Mouse (Mus musculus) heart, adult 2 months (tissue): ENCODE data around the gene Kifc3. TPM values are rescaled to one million over a fixed set of nuclear protein-coding genes. Genes with fewer than 3 reads are reported as not detected.

Source experiments
- DNase-seq, 2 experiments: peaks; one replicate each; pipeline ENCODE4 v3.0.0; 2021
- H3K27ac ChIP-seq: fragments of 200-600 bp; 2 replicates; pipeline ENCODE4 v1.8.1; 2022
- H3K27me3 ChIP-seq: fragments of 200-500 bp; 2 replicates; pipeline ENCODE4 v1.6.1; 2012; ENCODE audit warnings: mild to moderate bottlenecking, low read length, inconsistent platforms, mixed read lengths; ENCODE audit not compliant: control insufficient read depth, insufficient read depth
- H3K36me3 ChIP-seq: fragments of 200-500 bp; 2 replicates; pipeline ENCODE4 v1.6.1; 2012; ENCODE audit warnings: low read length, inconsistent platforms; ENCODE audit not compliant: control insufficient read depth, insufficient read depth
- H3K4me1 ChIP-seq: fragments of 200-500 bp; 2 replicates; pipeline ENCODE4 v1.6.1; 2011; ENCODE audit warnings: low read length; ENCODE audit not compliant: control insufficient read depth, insufficient read depth
- H3K4me3 ChIP-seq: fragments of 200-600 bp; 2 replicates; pipeline ENCODE4 v1.8.1; 2022
- H3K79me2 ChIP-seq: fragments of 200-500 bp; replicated peaks from 2 replicates; pipeline ENCODE4 v1.6.1; 2012; ENCODE audit warnings: mild to moderate bottlenecking, inconsistent platforms, low read length, moderate library complexity, mixed read lengths; ENCODE audit not compliant: control insufficient read depth, insufficient read depth
- H3K9ac ChIP-seq: fragments of 200-500 bp; 2 replicates; pipeline ENCODE4 v1.6.1; 2012; ENCODE audit warnings: low read depth, mild to moderate bottlenecking, control low read depth, inconsistent platforms, low read length, mixed read lengths
- CTCF ChIP-seq: fragments of 200-600 bp; IDR thresholded peaks from 2 replicates; pipeline ENCODE4 v1.8.1; 2022; ENCODE audit warnings: antibody characterized with exemption, mild to moderate bottlenecking, moderate library complexity
- EP300 ChIP-seq: fragments of 200-500 bp; IDR thresholded peaks from 2 replicates; pipeline ENCODE4 v1.6.1; 2011; ENCODE audit warnings: low read depth, low read length, control low read depth; ENCODE audit not compliant: insufficient read depth
- POLR2A ChIP-seq: fragments of 200-500 bp; IDR thresholded peaks from 2 replicates; pipeline ENCODE4 v1.6.1; 2011; ENCODE audit warnings: mild to moderate bottlenecking, low read depth, low read length, control low read depth; ENCODE audit not compliant: insufficient read depth
- WGBS: fragments of 180-500 bp; shearing (Covaris S2); methylation state at CpG from one replicate; pipeline ENCODE4 v1.1.7; 2018; 5-methylcytosine and 5-hydroxymethylcytosine counted together
- intact Hi-C: fragments of 180-260 bp; cut with DNase I; formaldehyde crosslinking; loops from one replicate; pipeline ENCODE4 v1.15.1; 2025
- polyA plus RNA-seq: library from polyadenylated mRNA; depleted of rRNA; stranded (reverse); fragments of >200 nt; gene quantifications from 2 replicates; pipeline ENCODE4 v1.2.3, GENCODE M21; 2012
- total RNA-seq, 2 experiments: library from RNA; stranded (reverse); gene quantifications; 2 replicates each; pipeline ENCODE4 v1.2.3; 2021

Gene Kifc3
- total and polyA plus RNA-seq, 3 experiments, result 58.7 to 93.4 (median 76.2) TPM

GRCm38 (mm10) chr8:95150608-95151007 is 52.0 kb downstream of the Kifc3 start:
- no peak overlapping the region for H3K27ac ChIP-seq
- TF ChIP-seq EP300, result no peak
- TF ChIP-seq CTCF, result no peak
- TF ChIP-seq POLR2A, result no peak

DNA sequence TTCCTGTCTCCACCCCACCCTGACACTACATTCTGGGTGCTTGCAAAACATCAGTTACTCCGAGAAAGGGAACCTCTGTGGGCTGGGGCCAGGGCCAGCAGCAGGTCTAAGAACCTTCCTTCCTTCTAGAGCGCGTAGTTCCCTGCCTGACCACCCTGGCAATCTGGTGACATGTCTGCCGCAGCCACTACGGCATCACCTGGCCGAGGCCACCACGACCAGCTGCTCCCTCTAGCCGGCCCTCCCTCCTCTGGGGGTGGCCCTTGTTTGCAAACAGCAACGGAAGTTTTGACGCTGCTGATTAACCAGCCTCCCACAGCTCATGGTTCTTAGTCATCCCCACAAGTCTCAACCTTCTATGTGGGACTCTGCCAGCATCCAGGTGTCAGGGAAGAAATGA is 53.2 kb downstream of the Kifc3 start:
- 51% methylated on average over 10 of the region's 10 CpGs for WGBS
- no peaks in the 10 kb centered on the region for H3K27me3 ChIP-seq
- H3K27ac ChIP-seq, result no peak overlapping the region
- H3K79me2 ChIP-seq, result no peaks in the 10 kb centered on the region
- DNase-seq, result no peak
- no peaks in the 10 kb centered on the region; the same call in 1 of the 2 replicates for H3K4me1 ChIP-seq
- intact Hi-C loops, result no loop called here
- no peak overlapping the region for H3K4me3 ChIP-seq
- H3K36me3 ChIP-seq, result no peaks in the 10 kb centered on the region
- H3K9ac ChIP-seq, result no peak overlapping the region
- TF ChIP-seq POLR2A, result no peak
- TF ChIP-seq CTCF, result no peak
- TF ChIP-seq EP300, result no peak

More at GRCm38 (mm10) chr8:95150608-95151007, 52.0 kb downstream of the Kifc3 start:
- Histone ChIP-seq H3K27me3 (no peaks in the 10 kb centered on the region), H3K9ac (no peak overlapping the region), H3K36me3 (no peaks in the 10 kb centered on the region), H3K79me2 (no peaks in the 10 kb centered on the region), H3K4me1 (no peaks in the 10 kb centered on the region), H3K4me3 (no peak overlapping the region)
- intact Hi-C loops, result no loop called here
- DNase-seq, result no peak
- WGBS, result 69% methylated on average over 3 of the region's 3 CpGs

- no peak for TF ChIP-seq POLR2A
- TF ChIP-seq CTCF, result 0 out of 2 replicates have a peak, but pooled peaks have one; percentile 9
- TF ChIP-seq EP300, result no peak
These were observed 55.8 kb downstream of the Kifc3 start for GRCm38 (mm10) chr8:95146846-95147245.

GRCm38 (mm10) chr8:95146044-95146745 is 56.4 kb downstream of the Kifc3 start:
- no peak overlapping the region for H3K27ac ChIP-seq
- no peak for TF ChIP-seq EP300
- no peak for TF ChIP-seq CTCF
- no peak for TF ChIP-seq POLR2A
- H3K9ac ChIP-seq, result no peak overlapping the region
- DNase-seq, result no peak
- peaks cover 12% of the 10 kb centered on the region for H3K4me1 ChIP-seq
- intact Hi-C loops, result no loop called here
- no peaks in the 10 kb centered on the region for H3K36me3 ChIP-seq
- H3K4me3 ChIP-seq, result no peak overlapping the region
- 77% methylated on average over 2 of the region's 2 CpGs for WGBS
- no peaks in the 10 kb centered on the region; the same call in 1 of the 2 replicates for H3K79me2 ChIP-seq
- H3K27me3 ChIP-seq, result no peaks in the 10 kb centered on the region

More at GRCm38 (mm10) chr8:95146846-95147245, 55.8 kb downstream of the Kifc3 start:
- intact Hi-C loops, result no loop called here
- H3K4me1 ChIP-seq, result peaks cover 9% of the 10 kb centered on the region
- no peak overlapping the region for H3K27ac ChIP-seq
- no peaks in the 10 kb centered on the region for H3K79me2 ChIP-seq
- H3K4me3 ChIP-seq, result no peak overlapping the region
- 94% methylated on average over 5 of the region's 5 CpGs for WGBS
- no peaks in the 10 kb centered on the region for H3K36me3 ChIP-seq
- no peak overlapping the region for H3K9ac ChIP-seq
- H3K27me3 ChIP-seq, result no peaks in the 10 kb centered on the region
- no peak for DNase-seq

GRCm38 (mm10) chr8:95144631-95145015 is 58.0 kb downstream of the Kifc3 start:
- Histone ChIP-seq H3K27me3 (no peaks in the 10 kb centered on the region), H3K79me2 (no peaks in the 10 kb centered on the region; the same call in 1 of the 2 replicates), H3K4me1 (peaks cover 18% of the 10 kb centered on the region), H3K36me3 (no peaks in the 10 kb centered on the region), H3K9ac (no peak overlapping the region), H3K4me3 (no peak overlapping the region), H3K27ac (no peak overlapping the region)
- intact Hi-C loops, result no loop called here
- no peak for TF ChIP-seq POLR2A
- TF ChIP-seq EP300, result no peak
- TF ChIP-seq CTCF, result no peak
- WGBS, result 69% methylated on average over 2 of the region's 2 CpGs
- no peak for DNase-seq
